Mouse (Mus musculus) heart, adult 9 months (tissue): ENCODE results near the gene Pdia3.
"Not testable (repeated sequence)": the region's sequence is repeated elsewhere in the genome, so short reads cannot be mapped to it uniquely, and the experiment has no call there.

Experiments
- DNase-seq, 2 experiments: peaks; one replicate each; pipeline ENCODE4 v3.0.0; 2022; ENCODE audit warnings: low spot score in 2 of 2

The Pdia3 gene

DNA sequence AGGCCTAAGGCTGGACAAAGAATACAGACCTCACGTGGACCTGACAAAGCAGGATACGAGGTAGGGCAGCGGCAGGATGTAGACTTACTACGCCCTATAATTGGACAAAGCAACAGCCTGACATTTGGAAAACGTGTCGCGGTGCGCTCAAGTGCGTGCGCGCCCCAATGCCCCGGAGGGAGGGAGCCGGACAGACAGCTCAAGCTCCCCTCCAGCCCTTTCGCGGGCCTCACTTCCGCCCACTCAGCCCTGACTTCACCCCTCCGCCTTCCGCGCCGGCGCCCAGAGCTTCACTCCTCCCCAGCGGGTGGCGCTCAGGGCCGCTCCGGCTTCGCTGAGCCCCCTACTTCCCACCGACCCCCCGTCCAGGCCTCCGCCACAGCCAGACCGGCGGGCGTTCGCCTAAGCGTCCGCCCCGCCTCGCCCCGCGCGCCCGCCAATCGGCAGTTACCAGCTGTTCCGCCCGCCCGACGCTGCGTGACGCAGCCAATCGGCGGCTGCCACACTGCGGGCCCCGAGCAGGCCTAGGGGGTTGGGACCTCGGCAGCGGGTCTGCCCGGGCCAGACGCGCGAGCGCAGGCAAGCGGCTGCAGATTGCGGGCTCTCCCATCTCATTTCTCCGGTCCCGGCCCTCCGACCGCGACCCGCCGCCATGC, at the start of gene Pdia3, which contains the start of gene Catsper2:
Gene Pdia3 (plus strand): TSS at position 389 of the 656 bp plus-strand sequence.
Gene Catsper2 (minus strand): TSS at position 406 of the 656 bp plus-strand sequence.
- DNase-seq: peak; percentile 96 to 97

DNA sequence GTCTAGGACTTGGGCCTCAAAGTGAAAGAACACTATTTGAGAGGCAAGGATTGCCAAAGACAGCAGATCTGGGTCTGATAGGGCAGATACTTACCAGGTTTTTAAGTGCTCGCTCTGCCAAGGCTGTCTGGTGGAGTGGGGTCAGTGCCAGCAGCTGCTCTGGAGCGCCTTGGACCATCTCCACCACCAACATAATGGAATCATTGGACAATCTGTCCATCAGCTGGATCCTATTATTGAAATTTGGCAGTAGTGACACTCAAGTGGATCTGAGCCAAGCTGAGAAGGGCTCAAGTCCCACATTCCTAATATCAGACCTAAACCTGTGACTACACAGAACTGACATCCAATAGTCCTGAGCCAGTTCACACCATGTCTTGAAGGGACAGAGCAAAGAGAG, 44.7 kb upstream of the Pdia3 start:
- no peak for DNase-seq

DNA sequence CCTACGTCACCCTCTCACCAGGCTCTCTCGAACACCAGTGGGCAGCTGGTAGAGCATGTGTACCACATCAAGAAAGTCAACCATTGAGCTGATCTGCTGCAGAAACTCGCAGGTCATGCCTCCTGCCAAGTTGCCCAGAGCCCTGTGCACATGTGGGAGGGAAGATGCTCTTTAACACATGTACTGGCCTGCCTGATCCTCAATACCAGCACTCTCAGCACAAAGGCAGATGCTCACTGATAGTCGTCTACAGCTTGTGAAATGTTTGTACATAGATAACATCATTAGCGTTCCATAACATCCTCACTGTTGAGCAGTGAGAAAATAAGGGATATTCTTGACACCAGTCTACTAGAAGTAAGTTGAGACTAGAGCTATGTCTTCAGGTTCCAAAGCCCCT, 42.7 kb upstream of the Pdia3 start:
- no peak for DNase-seq

DNA sequence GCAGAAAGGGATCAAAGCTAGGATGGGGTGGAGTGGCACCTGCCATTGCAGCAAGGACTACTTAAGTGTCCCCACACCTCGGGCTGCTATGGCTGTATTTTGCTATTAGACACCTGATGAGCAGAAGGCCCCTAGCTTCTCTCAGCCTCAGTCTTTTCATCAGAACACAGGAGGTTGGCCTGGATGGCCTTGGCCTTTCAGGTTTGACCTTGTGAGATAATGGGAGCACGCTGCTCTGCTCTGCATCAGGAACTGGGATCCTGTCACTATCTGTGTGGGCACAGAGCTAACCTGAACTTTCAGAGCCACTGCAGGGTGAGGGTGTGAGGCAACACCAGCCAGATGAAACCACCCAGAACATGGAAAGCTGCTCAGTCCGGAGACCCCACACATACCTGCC, 41.3 kb upstream of the Pdia3 start:
- DNase-seq: no peak

DNA sequence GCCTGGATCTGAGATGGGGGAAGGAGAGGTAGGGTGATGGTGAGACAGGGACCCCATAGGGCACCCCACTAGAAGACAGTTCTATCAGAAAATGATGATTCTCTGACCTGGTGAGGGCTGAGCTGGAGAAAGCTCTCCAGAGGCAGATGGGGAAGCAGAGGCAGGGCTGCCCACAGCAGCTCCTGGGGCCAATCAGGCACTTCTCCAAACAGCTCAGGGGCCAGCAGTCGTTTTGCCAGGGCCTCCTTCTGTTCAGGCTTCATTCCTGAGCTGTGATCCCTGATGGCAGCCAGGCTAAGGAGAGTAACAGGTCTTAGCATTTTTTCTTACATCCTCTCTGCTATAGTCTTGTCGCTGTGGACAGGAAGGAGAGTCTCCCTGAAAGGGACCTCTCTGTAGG, 38.8 kb upstream of the Pdia3 start:
- DNase-seq: no peak

DNA sequence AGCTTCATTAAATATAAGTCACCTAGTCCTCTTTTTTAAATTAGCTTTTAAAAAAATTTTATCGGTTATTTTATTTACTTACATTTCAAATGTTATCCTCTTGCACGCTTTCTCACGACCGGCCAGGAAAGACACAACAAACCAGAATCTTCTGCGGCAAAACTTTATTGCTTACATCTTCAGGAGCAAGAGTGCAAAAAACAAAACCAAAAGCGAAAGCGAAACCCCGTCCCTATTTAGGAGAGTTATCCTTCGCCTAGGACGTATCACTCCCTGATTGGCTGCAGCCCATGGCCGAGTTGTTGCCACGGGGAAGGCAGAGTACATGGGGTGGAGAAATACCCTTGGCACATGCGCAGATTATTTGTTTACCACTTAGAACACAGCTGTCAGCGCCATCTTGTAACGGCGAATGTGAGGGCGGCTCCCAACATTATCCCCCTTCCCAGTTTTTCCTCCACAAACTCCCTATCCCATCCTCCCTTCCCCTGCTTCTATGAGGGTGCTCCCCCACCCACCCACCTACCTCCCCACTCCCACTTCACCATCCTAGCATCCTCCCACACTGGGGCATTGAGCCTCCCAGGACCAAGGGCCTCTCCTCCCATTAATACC, 26.5 kb upstream of the Pdia3 start, which contains the start of gene Strc:
Gene Strc (minus strand): TSS at position 208 of the 615 bp plus-strand sequence.
- not testable (repeated sequence) for DNase-seq

DNA sequence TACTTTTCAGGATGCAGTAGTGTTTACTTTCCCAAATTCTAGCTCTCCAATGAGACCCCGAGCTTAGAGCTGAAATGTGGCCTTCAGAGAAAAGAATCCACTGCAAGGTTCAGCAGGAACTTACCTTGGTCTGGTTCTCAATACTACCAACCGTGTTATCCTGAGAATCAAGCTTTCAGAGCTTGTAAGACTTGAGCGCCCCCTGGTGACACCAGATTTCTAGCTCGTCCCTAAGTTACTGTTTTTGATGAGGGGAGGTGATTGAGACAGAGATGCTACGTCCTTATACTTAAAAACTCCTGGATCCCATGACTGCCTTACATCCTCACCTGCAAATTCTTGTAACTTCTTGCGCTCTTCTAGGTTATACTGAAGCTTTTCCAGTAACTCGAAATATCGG, 17.0 kb upstream of the Pdia3 start:
- DNase-seq: peak in 1 of 2 experiments; percentile 60

DNA sequence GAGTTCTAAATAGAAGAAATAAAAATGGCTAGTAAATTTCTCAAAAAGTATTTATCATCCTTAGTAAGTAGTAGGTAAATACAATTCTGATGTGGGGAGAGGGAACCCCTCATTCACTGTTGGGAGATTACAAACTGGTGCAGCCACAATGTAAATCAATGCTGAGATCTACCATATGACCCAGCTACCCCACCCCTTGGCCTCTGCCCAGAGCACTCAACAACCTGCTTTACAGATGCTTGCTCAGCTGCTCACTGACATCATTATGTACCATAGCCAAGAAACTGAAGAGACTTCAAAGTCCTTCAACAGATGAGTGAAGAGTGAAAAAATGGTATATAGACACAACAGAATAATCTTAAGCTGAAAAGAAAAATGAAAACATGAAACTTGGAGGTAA, 10.3 kb upstream of the Pdia3 start:
- no peak for DNase-seq

DNA sequence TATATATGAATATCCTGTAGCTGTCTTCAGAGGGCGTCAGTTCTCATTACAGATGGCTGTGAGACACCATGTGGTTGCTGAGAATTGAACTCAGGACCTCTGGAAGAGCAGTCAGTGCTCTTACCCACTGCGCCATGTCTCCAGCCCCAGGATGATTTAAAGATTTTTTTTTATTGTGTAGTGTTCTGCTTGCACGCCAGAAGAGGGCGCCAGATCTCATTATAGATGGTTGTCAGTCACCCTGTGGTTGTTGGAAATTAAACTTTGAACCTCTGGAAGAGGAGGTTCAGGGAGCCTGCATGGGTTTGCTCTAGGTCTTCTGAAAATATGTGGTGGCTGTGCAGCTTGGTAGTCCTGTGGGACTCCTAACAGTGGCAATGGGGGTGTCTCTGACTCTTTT, 5.4 kb upstream of the Pdia3 start:
- no peak for DNase-seq

DNA sequence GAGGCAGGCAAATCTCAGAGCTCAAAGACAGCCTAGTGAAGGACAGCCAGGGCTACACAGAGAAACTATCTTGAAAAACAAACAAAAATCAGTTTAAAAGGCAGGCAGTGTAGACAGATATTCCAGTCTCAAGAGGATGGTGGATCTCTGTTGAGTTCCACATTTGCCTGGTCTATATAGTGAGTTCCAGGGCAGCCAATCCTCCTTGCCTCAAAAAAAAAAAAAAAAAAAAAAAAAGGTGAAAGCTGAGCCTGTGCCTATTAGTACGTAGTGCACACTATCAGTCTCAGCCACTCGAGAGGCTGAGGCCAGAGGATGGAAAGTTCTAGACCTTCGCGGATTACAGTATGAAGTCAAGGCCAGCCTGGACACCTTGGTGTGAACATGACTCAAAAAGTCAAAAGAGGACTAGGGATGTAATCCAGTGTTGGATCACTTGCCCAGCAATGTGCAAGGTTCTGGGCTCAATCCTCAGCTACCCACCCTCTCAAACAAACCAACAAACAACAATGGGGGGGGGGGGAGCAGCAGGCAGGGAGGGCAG, 660 bp upstream of the Pdia3 start:
- no peak for DNase-seq

DNA sequence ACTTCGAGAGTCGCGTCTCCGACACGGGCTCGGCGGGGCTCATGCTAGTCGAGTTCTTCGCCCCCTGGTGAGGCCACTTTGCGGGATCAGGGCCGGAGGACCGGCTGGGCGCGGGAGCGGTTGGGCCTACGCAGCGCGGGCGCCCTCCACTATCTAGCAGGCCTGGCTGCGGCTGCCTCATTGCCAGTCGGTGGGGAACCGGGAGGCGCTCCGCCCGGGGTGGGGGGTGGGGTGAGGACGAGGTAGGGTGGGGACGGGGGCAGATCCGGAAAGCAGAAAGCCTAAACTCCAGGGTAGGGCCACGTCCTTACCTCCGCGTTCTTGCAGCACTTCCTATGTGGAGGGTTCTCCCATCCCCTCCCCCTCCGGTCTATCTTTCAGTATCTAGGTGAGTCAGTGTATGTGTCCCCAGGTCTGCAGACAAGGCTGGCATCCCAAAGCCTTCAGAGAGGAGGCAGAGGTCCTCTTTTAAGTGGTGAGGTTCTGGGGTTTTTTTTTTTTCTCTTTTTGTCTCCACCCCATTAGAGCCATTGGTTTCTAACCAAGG, 637 bp downstream of the Pdia3 start:
- peak; percentile 29 to 46 for DNase-seq

DNA sequence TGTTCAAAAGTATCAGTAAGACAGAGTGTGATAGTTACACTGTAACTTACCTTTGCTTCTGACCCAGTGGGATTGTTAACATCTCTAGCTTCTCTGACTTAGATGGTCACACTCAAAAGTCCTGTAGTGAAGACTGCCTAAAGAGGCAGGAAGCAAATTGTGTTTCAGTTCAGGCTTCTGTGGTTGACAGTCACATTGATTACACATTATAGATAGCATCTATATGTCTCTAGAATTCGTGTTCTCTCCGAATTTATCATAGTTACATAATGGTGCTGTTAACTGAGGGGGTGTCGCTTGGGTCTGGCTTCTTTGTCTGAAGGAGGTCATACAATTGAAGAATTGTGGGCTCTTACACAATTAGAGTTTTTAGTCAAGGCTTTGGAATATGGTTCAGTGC, 1.5 kb downstream of the Pdia3 start:
- DNase-seq: no peak

DNA sequence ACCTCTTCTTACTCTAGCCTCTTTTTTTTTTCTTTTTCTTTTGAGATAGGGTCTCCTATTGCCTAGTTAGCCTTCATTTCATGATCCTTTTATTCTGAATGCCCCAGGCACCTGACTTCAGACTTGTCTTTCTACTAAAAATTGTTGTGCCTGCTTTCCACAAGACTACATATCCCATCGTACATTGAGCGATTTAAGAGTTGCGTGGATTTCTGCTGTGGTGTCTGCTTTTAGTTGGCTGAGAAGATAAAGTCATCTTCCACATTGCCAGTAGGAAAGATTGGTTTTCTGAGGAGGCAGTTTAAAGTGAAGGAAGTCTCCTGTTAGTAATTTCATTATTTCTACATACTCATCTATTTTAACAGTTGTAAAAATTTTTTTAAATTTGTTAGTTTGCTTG, 2.0 kb downstream of the Pdia3 start:
- no peak for DNase-seq

DNA sequence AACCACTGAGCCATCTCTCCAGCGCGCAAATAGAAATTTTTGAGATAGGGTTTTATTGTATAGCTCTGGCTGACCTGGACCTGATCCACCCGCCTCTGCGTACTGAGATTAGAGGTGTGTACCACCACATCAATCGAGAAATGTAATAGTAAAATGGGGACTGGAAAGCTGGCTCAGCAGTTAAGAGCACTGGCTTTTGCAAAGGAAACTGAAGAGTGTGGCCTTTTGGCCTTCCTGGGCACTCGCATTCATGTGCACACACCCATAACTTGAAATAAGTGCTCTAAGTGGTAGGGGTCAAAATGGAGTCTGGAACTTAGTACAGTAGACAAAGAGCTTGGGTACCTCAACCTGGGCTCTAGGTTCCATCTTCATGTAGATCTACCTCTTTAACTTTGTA, 2.8 kb downstream of the Pdia3 start:
- DNase-seq: no peak

DNA sequence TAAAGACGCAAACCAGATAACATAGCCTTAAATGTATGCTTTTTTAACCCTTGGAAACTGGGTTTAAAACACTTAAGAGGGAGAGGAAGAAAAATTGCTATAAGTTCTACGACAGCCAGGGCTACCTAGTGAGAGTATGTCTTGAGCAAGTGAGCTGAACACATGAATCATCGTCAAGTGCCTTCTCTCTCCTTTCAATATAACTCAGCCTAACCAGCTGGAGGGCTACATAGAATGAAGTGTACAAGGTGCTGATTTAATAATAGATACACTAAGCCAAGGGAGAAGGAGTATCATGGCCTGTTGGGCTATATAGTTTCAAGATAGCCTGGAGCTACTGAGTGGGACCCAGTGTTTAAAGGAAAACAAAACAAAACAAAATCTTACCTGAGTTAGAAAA, 4.9 kb downstream of the Pdia3 start:
- DNase-seq: no peak

DNA sequence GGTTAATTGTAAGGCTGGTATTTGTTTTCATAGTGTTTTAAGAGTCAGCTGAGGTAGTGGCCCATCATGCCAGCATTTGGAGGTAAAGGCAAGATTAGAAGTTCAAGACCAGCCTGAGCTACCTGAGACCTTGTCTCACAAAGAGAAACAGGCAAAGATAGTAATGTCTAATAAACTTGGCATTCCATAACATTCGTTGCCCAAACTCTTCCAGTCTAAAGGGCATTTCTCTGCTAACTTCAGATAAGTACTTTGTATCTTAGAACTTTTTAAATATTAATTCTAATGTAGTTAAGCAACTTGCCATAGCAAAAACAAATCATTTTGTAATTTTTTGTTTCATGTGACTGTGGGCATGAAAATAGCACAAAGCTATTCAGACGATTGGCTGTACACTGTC, 9.6 kb downstream of the Pdia3 start:
- no peak for DNase-seq

DNA sequence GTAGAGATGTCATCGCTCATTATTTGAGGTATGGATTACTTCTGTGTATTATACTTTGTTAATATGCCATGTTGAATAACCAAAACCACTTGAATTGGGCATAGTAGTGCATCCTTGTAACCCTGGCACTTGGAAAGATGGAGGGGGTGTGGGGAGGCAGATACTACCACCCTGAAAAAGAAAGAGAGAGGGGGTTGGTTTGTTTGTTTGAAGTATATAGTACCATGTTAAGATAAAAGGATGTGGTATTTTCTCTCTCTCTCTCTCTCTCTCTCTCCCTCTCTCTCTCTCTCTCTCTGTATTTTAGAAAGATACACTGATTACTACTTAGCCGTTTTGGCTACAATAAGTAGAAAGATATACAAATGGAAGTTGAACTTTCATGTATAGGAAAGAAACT, 12.3 kb downstream of the Pdia3 start:
- DNase-seq: no peak

DNA sequence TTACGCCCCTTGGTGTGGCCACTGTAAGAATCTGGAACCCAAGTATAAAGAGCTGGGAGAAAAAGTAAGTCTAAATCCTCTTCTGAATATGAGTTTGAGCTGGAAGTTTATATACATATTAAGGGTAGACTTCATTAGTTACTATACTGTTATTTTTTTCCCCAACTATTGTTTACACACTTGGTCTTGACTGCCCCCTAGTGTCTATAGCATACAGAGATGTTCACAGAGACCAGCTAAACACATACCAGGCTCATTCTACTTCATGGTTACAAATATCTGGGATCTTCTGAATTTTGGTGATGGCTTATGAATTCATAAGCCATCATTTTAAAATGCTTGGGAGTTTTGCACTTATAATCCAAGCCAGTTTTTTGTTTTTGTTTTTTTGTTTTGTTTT, 21.3 kb downstream of the Pdia3 start:
- no peak for DNase-seq

DNA sequence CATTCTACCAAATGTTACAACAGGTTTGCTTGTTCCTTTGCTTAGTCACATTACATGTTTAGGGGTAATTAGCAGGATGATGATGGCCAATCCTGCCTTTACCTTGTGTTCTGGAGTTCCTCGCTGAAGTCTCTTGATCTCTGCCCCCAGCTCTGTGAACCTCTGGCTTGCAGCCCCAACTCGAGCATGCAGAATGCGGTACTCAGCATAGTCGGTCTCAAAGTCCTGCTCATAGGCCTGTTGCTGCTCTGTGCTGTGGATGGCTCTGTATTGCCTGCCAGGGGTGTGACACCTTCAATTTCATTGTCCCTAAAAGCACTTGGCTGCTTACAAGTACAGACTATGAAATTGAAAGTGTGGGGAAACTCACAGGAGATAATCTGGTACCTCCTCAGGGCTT, 26.2 kb downstream of the Pdia3 start:
- DNase-seq: no peak

DNA sequence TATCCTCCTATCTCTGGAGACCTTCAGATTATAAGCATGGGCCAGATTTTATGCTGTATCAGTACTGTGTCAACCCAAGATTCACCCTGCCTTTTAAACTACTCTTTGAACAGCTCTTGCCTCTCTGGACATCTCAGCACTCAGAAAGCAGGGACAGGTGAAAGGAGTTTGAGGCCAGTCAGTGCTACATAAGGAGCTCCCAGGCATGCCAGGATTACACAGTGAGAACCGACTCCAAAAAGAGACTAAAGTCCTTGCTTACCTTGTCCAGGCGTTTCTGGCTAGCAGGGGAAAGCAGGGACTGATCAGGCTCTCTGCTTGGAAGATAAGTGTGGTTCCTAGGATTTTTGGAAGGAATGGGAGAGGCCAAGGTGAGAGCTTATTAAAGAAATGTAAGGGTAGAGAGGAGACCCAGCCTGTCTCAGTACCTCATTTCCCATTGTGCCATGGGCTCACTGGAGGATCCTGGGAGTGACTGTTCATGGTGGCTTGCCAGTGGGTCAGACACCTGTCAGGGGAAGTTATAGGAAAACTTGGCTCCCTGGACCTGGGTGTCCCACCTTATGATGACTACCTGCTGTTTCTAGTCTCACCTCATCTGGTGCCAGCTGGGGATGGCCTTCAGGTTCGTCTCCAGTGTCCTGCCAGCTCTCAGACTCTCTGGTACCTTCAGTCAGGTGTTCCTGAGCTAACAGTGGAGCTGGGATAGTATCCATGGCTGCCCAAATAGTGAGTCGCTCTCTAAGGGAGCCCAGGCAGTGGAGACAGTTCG, 27.4 kb downstream of the Pdia3 start:
- DNase-seq: no peak

DNA sequence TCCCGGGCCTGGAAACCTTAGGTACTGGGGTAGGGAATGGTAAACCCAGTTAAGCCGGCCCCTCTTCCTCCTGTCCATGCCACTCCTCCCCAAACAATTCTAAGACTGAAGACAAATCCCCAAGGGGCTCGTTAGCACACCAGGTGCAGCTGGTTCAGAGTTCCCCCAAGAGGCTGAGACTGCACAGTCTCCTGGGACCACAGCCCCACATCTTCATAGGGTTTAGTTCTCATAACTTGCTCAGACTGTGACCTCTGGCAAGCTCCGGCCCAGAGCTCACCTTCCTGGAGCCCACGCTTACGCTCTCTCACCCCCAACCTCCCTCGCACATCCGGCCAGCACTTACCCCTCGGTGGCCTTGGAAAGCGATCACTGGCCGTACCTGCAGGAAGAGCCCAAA, 28.2 kb downstream of the Pdia3 start:
- DNase-seq: no peak
